Mouse (Mus musculus) lung, postnatal 0 days (tissue): Measurements from ENCODE around the gene Pck2.

Experiments used
- CTCF ChIP-seq: IDR thresholded peaks from 2 replicates; pipeline ENCODE4 v1.5.1; 2016; ENCODE audit warnings: antibody characterized with exemption, mild to moderate bottlenecking
- EP300 ChIP-seq: IDR thresholded peaks from 2 replicates; pipeline ENCODE4 v1.6.1; 2016; ENCODE audit warnings: antibody characterized with exemption, mild to moderate bottlenecking, control low read depth

GRCm38 (mm10) chr14:55505612-55506011, 34.5 kb upstream of the Pck2 start:
- no peak for TF ChIP-seq CTCF
- no peak for TF ChIP-seq EP300
